Mouse (Mus musculus): ENCODE results near the gene 4930556J24Rik. TPM values are rescaled to one million over a fixed set of nuclear protein-coding genes. Genes with fewer than 3 reads are reported as not detected.
"Not testable (repeated sequence)": the region's sequence is repeated elsewhere in the genome, so short reads cannot be mapped to it uniquely, and the experiment has no call there.

Gene 4930556J24Rik
- total and polyA plus RNA-seq, 2 experiments from 2014 or later = 0.16 to 0.26 TPM

- ATAC-seq (ENCODE audit: low FRiP score) = no peak
- H3K4me2 ChIP-seq (ENCODE audit: low read depth, low read length, poor library complexity, severe bottlenecking) = no peak overlapping the region
- H3K9me3 ChIP-seq (ENCODE audit: low read length) = no peaks in the 10 kb centered on the region
- H3K27ac ChIP-seq (ENCODE audit: low read depth, low read length) = no peak overlapping the region
- H3K4me3 ChIP-seq (ENCODE audit: low read depth, low read length) = no peak overlapping the region
- H3K9ac ChIP-seq (replicated peaks; ENCODE audit: low read length, poor library complexity, severe bottlenecking) = no peak overlapping the region
- WGBS = 50% methylated on average over 1 of the region's 2 CpGs
- TF ChIP-seq CTCF (IDR thresholded peaks at IDR 0.05) = no peak
- H3K4me1 ChIP-seq (ENCODE audit: insufficient read depth, low read length) = 0 out of 2 replicates have a peak, but pooled peaks cover 6% of the 10 kb centered on the region
- H3K27me3 ChIP-seq (ENCODE audit: insufficient read depth, low read length) = no peaks in the 10 kb centered on the region
- H3K36me3 ChIP-seq (ENCODE audit: insufficient read depth, low read length) = no peaks in the 10 kb centered on the region
- no peak for DNase-seq (ENCODE audit: low spot score)
These were observed 15.7 kb downstream of the 4930556J24Rik start for GRCm38 (mm10) chr11:3960901-3961300.

GRCm38 (mm10) chr11:3955371-3955770, 21.2 kb downstream of the 4930556J24Rik start:
- ATAC-seq (ENCODE audit: low FRiP score); H3K27me3 ChIP-seq (ENCODE audit: insufficient read depth, low read length); DNase-seq (ENCODE audit: low spot score); H3K36me3 ChIP-seq (ENCODE audit: insufficient read depth, low read length); H3K27ac ChIP-seq (ENCODE audit: low read depth, low read length); H3K4me3 ChIP-seq (ENCODE audit: low read depth, low read length); H3K4me1 ChIP-seq (ENCODE audit: insufficient read depth, low read length); H3K9me3 ChIP-seq (ENCODE audit: low read length); H3K4me2 ChIP-seq (ENCODE audit: low read depth, low read length, poor library complexity, severe bottlenecking); H3K9ac ChIP-seq (replicated peaks; ENCODE audit: low read length, poor library complexity, severe bottlenecking): not testable (repeated sequence)
- WGBS = 72% methylated on average over 4 of the region's 4 CpGs

- not testable (repeated sequence) for H3K27me3 ChIP-seq (ENCODE audit: insufficient read depth, low read length); H3K9me3 ChIP-seq (ENCODE audit: low read length); ATAC-seq (ENCODE audit: low FRiP score); H3K9ac ChIP-seq (replicated peaks; ENCODE audit: low read length, poor library complexity, severe bottlenecking); H3K4me2 ChIP-seq (ENCODE audit: low read depth, low read length, poor library complexity, severe bottlenecking); H3K4me1 ChIP-seq (ENCODE audit: insufficient read depth, low read length); H3K4me3 ChIP-seq (ENCODE audit: low read depth, low read length); H3K36me3 ChIP-seq (ENCODE audit: insufficient read depth, low read length); H3K27ac ChIP-seq (ENCODE audit: low read depth, low read length); DNase-seq (ENCODE audit: low spot score)
- WGBS = 78% methylated on average over 5 of the region's 5 CpGs
These were observed 21.7 kb downstream of the 4930556J24Rik start for GRCm38 (mm10) chr11:3954876-3955275.

- no peak overlapping the region for H3K4me2 ChIP-seq (ENCODE audit: low read depth, low read length, poor library complexity, severe bottlenecking)
- DNase-seq (ENCODE audit: low spot score) (no peak), ATAC-seq (ENCODE audit: low FRiP score) (no peak)
- no peak for TF ChIP-seq CTCF (IDR thresholded peaks at IDR 0.05)
- no peak overlapping the region for H3K9ac ChIP-seq (replicated peaks; ENCODE audit: low read length, poor library complexity, severe bottlenecking)
- H3K4me1 ChIP-seq (ENCODE audit: insufficient read depth, low read length) = no peaks in the 10 kb centered on the region
- H3K4me3 ChIP-seq (ENCODE audit: low read depth, low read length) = no peak overlapping the region
- H3K27me3 ChIP-seq (ENCODE audit: insufficient read depth, low read length) = no peaks in the 10 kb centered on the region
- no peak overlapping the region for H3K27ac ChIP-seq (ENCODE audit: low read depth, low read length)
- H3K36me3 ChIP-seq (ENCODE audit: insufficient read depth, low read length) = no peaks in the 10 kb centered on the region
- no peaks in the 10 kb centered on the region for H3K9me3 ChIP-seq (ENCODE audit: low read length)
- 9% methylated on average over 1 of the region's 1 CpGs for WGBS
These were observed 30.2 kb downstream of the 4930556J24Rik start for GRCm38 (mm10) chr11:3946386-3946785.

- Histone ChIP-seq H3K4me3 (ENCODE audit: low read depth, low read length) (no peak overlapping the region), H3K27me3 (ENCODE audit: insufficient read depth, low read length) (no peaks in the 10 kb centered on the region), H3K36me3 (ENCODE audit: insufficient read depth, low read length) (no peaks in the 10 kb centered on the region), H3K4me2 (ENCODE audit: low read depth, low read length, poor library complexity, severe bottlenecking) (no peak overlapping the region), H3K9ac (replicated peaks; ENCODE audit: low read length, poor library complexity, severe bottlenecking) (no peak overlapping the region), H3K9me3 (ENCODE audit: low read length) (no peaks in the 10 kb centered on the region), H3K4me1 (ENCODE audit: insufficient read depth, low read length) (no peaks in the 10 kb centered on the region), H3K27ac (ENCODE audit: low read depth, low read length) (no peak overlapping the region)
- DNase-seq (ENCODE audit: low spot score) = no peak
- WGBS = 78% methylated on average over 7 of the region's 7 CpGs
- no peak for TF ChIP-seq CTCF (IDR thresholded peaks at IDR 0.05)
- ATAC-seq (ENCODE audit: low FRiP score) = no peak
These were observed 35.2 kb downstream of the 4930556J24Rik start for GRCm38 (mm10) chr11:3941371-3941770.

GRCm38 (mm10) chr11:3937321-3937874, 39.2 kb downstream of the 4930556J24Rik start:
- 80% methylated on average over 13 of the region's 13 CpGs for WGBS
- Histone ChIP-seq H3K27me3 (ENCODE audit: insufficient read depth, low read length) (no peaks in the 10 kb centered on the region), H3K9me3 (ENCODE audit: low read length) (no peaks in the 10 kb centered on the region), H3K27ac (ENCODE audit: low read depth, low read length) (no peak overlapping the region), H3K4me1 (ENCODE audit: insufficient read depth, low read length) (no peaks in the 10 kb centered on the region), H3K4me3 (ENCODE audit: low read depth, low read length) (no peak overlapping the region), H3K9ac (replicated peaks; ENCODE audit: low read length, poor library complexity, severe bottlenecking) (no peak overlapping the region), H3K36me3 (ENCODE audit: insufficient read depth, low read length) (no peaks in the 10 kb centered on the region), H3K4me2 (ENCODE audit: low read depth, low read length, poor library complexity, severe bottlenecking) (no peak overlapping the region)
- DNase-seq (ENCODE audit: low spot score) (no peak), ATAC-seq (ENCODE audit: low FRiP score) (no peak)
- TF ChIP-seq CTCF (IDR thresholded peaks at IDR 0.05) = no peak

Data from midbrain, postnatal 0 days (tissue).